Mouse (Mus musculus): Measurements from ENCODE around the gene 2310022A10Rik. TPM values are rescaled to one million over a fixed set of nuclear protein-coding genes. Genes with fewer than 3 reads are reported as not detected.

2310022A10Rik gene
- polyA plus RNA-seq, 1 experiment from 2014 or later: 22.4 TPM

DNA sequence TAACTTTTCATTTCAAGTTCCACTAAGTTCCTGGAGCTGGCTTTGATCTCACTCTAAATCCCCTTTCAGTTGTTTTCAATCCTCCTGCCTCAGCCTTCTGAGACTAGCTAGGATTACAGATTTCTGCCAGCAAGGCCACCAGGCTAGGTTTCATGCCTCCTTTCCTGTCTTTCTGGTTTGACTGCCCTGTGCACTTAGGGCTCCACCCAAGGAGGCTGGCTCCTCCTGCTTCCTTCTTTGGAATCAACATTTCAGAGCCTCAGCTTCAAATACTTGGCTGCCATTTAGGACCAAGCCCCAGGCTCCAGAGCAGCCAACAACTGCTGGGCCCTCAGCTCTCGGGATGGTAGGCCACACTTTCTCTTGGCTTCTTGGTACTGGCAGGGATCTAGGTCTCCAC lies 32.4 kb upstream of the 2310022A10Rik start:
- H3K27ac ChIP-seq (ENCODE audit: low read depth, low read length): no peak overlapping the region
- no peaks in the 10 kb centered on the region for H3K9me3 ChIP-seq (ENCODE audit: control insufficient read depth, low read length)
- 91% methylated on average over 1 of the region's 1 CpGs for WGBS
- ATAC-seq (ENCODE audit: low FRiP score) (no peak), DNase-seq (ENCODE audit: low spot score) (no peak)
- no peaks in the 10 kb centered on the region for H3K36me3 ChIP-seq (ENCODE audit: control insufficient read depth, insufficient read depth, low read length)
- H3K9ac ChIP-seq (ENCODE audit: low read depth, low read length): no peak overlapping the region
- H3K4me1 ChIP-seq (replicated peaks; ENCODE audit: control insufficient read depth, insufficient read depth, low read length): no peaks in the 10 kb centered on the region
- H3K4me3 ChIP-seq (ENCODE audit: low read depth, low read length): no peak overlapping the region
- no peaks in the 10 kb centered on the region for H3K27me3 ChIP-seq (ENCODE audit: control insufficient read depth, insufficient read depth, low read length)
- H3K4me2 ChIP-seq (replicated peaks; ENCODE audit: low read depth, low read length): no peak overlapping the region

DNA sequence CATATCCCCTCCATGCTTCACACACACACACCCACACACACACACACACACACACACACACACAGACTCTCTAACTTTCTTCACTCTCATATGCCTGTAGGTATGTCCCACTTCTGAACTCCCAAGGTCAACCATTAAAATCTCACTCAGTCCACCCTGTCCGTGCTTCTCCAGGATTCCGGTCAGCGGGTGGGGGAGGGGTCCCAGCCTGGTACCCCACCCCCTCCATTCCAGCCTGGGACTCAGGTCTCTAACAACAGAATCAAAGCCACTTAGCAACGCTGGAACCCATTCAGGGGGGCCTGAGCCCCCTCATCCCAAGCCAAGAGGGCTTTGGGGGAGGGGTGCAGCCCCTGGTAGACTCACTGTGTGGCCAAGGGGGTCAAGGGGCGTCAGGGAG lies 30.1 kb upstream of the 2310022A10Rik start, which contains the start of gene Hipk4:
Gene Hipk4 (plus strand): TSS at position 301 of the 400 bp plus-strand sequence.
- H3K4me3 ChIP-seq (ENCODE audit: low read depth, low read length): no peak within 1 kb of the TSS
- no peak within 1 kb of the TSS for H3K4me2 ChIP-seq (replicated peaks; ENCODE audit: low read depth, low read length)
- no peak within 1 kb of the TSS for H3K27ac ChIP-seq (ENCODE audit: low read depth, low read length)
- H3K9me3 ChIP-seq (ENCODE audit: control insufficient read depth, low read length): no peaks in the 10 kb centered on the region
- no peak for DNase-seq (ENCODE audit: low spot score)
- no peaks in the 10 kb centered on the region for H3K4me1 ChIP-seq (replicated peaks; ENCODE audit: control insufficient read depth, insufficient read depth, low read length)
- no peaks in the 10 kb centered on the region for H3K36me3 ChIP-seq (ENCODE audit: control insufficient read depth, insufficient read depth, low read length)
- no peak for ATAC-seq (ENCODE audit: low FRiP score)
- H3K27me3 ChIP-seq (ENCODE audit: control insufficient read depth, insufficient read depth, low read length): no peaks in the 10 kb centered on the region
- H3K9ac ChIP-seq (ENCODE audit: low read depth, low read length): no peak within 1 kb of the TSS
- WGBS: 66% methylated on average over 5 of the region's 5 CpGs

DNA sequence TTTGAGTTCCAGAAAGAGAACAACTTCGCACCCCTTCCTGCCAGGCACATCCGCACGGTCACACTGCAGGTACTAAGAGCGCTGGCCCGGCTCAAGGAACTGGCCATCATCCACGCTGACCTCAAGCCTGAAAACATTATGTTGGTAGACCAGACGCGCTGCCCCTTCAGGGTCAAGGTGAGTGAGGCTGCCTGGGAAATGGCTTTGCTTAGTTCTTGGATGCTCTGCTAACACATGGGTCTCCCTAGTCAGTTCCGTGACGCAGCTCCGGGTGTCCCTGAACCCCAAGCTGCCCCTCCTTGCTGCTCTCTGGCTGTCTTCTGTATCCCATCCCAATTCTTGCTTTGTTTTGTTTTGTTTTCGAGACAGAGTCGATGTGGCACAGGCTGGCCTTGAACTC lies 29.2 kb upstream of the 2310022A10Rik start:
- no peak for DNase-seq (ENCODE audit: low spot score)
- Histone ChIP-seq H3K36me3 (ENCODE audit: control insufficient read depth, insufficient read depth, low read length) (no peaks in the 10 kb centered on the region), H3K9ac (ENCODE audit: low read depth, low read length) (no peak overlapping the region), H3K4me1 (replicated peaks; ENCODE audit: control insufficient read depth, insufficient read depth, low read length) (no peaks in the 10 kb centered on the region), H3K4me2 (replicated peaks; ENCODE audit: low read depth, low read length) (no peak overlapping the region), H3K27ac (ENCODE audit: low read depth, low read length) (no peak overlapping the region), H3K27me3 (ENCODE audit: control insufficient read depth, insufficient read depth, low read length) (no peaks in the 10 kb centered on the region), H3K4me3 (ENCODE audit: low read depth, low read length) (no peak overlapping the region), H3K9me3 (ENCODE audit: control insufficient read depth, low read length) (no peaks in the 10 kb centered on the region)
- 94% methylated on average over 13 of the region's 13 CpGs for WGBS
- ATAC-seq (ENCODE audit: low FRiP score): no peak

DNA sequence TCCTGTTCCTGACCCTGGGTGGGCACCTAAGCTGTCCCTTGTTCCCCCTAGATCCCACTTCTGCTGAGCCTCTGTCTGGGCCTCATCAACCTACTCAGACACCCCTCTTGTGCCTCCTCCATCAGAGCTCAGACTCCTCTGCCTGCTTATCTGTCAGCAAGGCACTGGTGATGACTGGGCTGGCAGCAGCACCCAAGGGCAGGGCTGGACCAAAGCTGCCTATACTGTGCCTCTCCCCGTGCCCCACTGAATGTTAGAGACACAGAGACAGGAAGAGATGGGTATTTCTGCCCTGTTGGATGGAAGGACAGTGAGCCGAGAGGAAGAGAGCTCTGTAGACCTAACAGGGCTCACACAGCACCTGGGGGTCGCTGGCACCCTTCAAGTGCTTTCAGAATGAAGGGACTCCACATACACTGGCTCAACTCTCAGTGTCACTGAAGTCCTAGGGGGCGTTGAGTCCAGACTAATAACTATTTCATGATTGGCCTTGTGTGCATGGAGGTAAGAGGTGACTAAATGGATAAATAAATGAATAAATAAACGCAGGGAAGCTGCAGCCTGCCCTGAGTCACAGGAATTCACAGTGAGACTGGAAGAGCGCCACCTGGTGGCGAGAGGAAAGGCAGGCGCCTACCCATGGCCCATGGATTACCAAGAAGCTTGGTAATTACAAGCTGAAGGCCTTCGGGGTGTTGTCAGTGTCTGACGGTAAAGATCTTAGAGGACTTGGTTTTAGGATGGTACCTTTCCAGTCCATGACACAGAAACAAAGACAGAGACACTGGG lies 26.8 kb upstream of the 2310022A10Rik start:
- Histone ChIP-seq H3K27ac (ENCODE audit: low read depth, low read length) (no peak overlapping the region), H3K27me3 (ENCODE audit: control insufficient read depth, insufficient read depth, low read length) (no peaks in the 10 kb centered on the region), H3K4me1 (replicated peaks; ENCODE audit: control insufficient read depth, insufficient read depth, low read length) (no peaks in the 10 kb centered on the region), H3K4me2 (replicated peaks; ENCODE audit: low read depth, low read length) (no peak overlapping the region), H3K36me3 (ENCODE audit: control insufficient read depth, insufficient read depth, low read length) (no peaks in the 10 kb centered on the region), H3K9ac (ENCODE audit: low read depth, low read length) (no peak overlapping the region), H3K9me3 (ENCODE audit: control insufficient read depth, low read length) (no peaks in the 10 kb centered on the region), H3K4me3 (ENCODE audit: low read depth, low read length) (no peak overlapping the region)
- 31% methylated on average over 10 of the region's 10 CpGs for WGBS
- ATAC-seq (ENCODE audit: low FRiP score): peak; percentile 72; the same call in 1 of the 2 replicates
- peak; percentile 92 for DNase-seq (ENCODE audit: low spot score)

DNA sequence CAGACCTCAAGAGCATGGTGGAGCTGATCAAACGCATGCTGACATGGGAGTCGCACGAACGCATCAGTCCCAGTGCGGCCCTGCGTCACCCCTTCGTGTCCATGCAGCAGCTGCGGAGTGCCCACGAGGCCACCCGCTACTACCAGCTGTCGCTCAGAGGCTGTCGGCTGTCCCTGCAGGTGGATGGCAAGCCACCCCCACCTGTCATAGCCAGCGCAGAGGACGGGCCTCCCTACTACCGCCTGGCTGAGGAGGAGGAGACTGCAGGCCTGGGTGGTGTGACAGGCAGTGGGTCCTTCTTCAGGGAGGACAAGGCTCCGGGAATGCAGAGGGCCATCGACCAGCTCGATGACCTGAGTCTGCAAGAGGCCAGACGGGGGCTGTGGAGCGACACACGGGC lies 24.0 kb upstream of the 2310022A10Rik start:
- DNase-seq (ENCODE audit: low spot score) (no peak), ATAC-seq (ENCODE audit: low FRiP score) (no peak)
- Histone ChIP-seq H3K27ac (ENCODE audit: low read depth, low read length) (no peak overlapping the region), H3K27me3 (ENCODE audit: control insufficient read depth, insufficient read depth, low read length) (no peaks in the 10 kb centered on the region), H3K4me1 (replicated peaks; ENCODE audit: control insufficient read depth, insufficient read depth, low read length) (no peaks in the 10 kb centered on the region), H3K4me3 (ENCODE audit: low read depth, low read length) (no peak overlapping the region), H3K9ac (ENCODE audit: low read depth, low read length) (no peak overlapping the region), H3K9me3 (ENCODE audit: control insufficient read depth, low read length) (no peaks in the 10 kb centered on the region), H3K4me2 (replicated peaks; ENCODE audit: low read depth, low read length) (no peak overlapping the region), H3K36me3 (ENCODE audit: control insufficient read depth, insufficient read depth, low read length) (no peaks in the 10 kb centered on the region)
- WGBS: 81% methylated on average over 21 of the region's 21 CpGs

DNA sequence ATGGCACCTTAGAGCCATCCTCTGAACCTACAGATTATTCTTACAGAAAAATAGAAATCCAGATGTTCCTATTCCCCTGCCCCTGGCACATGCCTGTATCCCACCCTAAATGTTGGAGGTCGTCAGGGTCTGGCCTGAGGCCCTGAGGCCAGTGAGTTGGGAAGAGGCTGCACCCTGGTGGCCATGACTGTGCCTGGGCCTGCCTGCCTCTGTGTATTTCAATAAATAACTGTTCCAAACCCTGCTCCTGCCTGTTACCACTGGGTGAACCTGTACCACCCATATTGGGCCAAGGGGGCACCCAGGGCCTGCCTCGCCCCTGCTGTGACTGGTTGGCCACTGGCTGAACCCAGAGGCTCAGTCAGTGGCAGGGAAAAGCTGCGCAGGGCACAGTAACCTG lies 22.1 kb upstream of the 2310022A10Rik start:
- WGBS: 77% methylated on average over 3 of the region's 3 CpGs
- ATAC-seq (ENCODE audit: low FRiP score) (no peak), DNase-seq (ENCODE audit: low spot score) (no peak)
- H3K4me1 ChIP-seq (replicated peaks; ENCODE audit: control insufficient read depth, insufficient read depth, low read length): no peaks in the 10 kb centered on the region
- no peaks in the 10 kb centered on the region for H3K9me3 ChIP-seq (ENCODE audit: control insufficient read depth, low read length)
- no peaks in the 10 kb centered on the region for H3K27me3 ChIP-seq (ENCODE audit: control insufficient read depth, insufficient read depth, low read length)
- no peak overlapping the region for H3K9ac ChIP-seq (ENCODE audit: low read depth, low read length)
- no peak overlapping the region for H3K4me3 ChIP-seq (ENCODE audit: low read depth, low read length)
- no peak overlapping the region for H3K4me2 ChIP-seq (replicated peaks; ENCODE audit: low read depth, low read length)
- H3K27ac ChIP-seq (ENCODE audit: low read depth, low read length): no peak overlapping the region
- H3K36me3 ChIP-seq (ENCODE audit: control insufficient read depth, insufficient read depth, low read length): no peaks in the 10 kb centered on the region

DNA sequence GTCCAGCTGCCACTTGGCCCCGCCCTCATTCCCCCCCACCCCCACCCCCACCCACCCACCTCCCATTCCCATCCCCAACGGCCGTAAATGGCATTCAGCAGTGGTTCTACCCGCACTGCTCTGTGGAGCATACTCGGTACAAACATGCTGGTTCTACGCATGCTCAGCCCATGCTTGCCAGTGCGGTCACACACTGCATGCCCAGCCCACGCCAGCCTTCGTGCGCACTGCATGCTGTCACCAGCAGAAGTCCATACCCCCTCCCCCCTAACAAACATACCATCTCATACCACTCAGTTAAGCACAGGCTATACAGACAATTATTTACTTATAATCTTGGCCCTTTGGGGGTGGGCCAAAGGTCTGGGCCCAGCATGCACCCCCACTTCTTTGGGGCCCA lies 21.3 kb upstream of the 2310022A10Rik start:
- ATAC-seq (ENCODE audit: low FRiP score) (no peak), DNase-seq (ENCODE audit: low spot score) (no peak)
- peaks cover 4% of the 10 kb centered on the region; the same call in 1 of the 2 replicates for H3K36me3 ChIP-seq (ENCODE audit: control insufficient read depth, insufficient read depth, low read length)
- no peak overlapping the region for H3K9ac ChIP-seq (ENCODE audit: low read depth, low read length)
- H3K27ac ChIP-seq (ENCODE audit: low read depth, low read length): no peak overlapping the region
- no peak overlapping the region for H3K4me3 ChIP-seq (ENCODE audit: low read depth, low read length)
- WGBS: 81% methylated on average over 8 of the region's 10 CpGs
- no peaks in the 10 kb centered on the region for H3K4me1 ChIP-seq (replicated peaks; ENCODE audit: control insufficient read depth, insufficient read depth, low read length)
- H3K4me2 ChIP-seq (replicated peaks; ENCODE audit: low read depth, low read length): no peak overlapping the region
- no peaks in the 10 kb centered on the region for H3K27me3 ChIP-seq (ENCODE audit: control insufficient read depth, insufficient read depth, low read length)
- H3K9me3 ChIP-seq (ENCODE audit: control insufficient read depth, low read length): no peaks in the 10 kb centered on the region

DNA sequence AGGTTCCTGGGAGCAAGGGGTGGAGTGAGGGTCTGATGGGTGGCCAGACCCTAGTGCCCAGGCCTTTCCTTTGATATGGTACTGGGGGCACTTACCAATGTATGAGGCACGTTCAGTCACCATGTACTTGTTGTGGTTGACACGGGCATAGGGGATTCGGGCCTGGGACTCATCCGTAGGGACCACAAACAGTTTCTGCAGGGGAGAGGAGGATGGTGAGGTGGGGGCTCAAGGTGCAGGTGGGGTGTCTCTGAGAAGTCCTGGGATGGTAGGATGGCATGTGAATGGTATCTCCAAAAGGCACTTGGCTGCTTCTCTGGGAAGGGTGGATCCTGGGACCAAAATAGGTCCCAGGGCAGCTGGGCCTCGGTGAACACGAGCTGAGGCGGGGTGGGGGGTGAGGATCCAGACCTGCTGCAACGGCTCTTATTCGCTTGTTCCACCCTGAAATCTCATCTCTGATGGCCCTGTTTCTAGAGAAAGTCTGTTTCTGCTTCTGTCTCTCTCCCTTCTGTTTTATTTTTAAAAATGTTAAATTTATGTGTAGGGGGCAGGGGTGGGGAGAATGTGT lies 20.5 kb upstream of the 2310022A10Rik start:
- WGBS: 97% methylated on average over 9 of the region's 9 CpGs
- Histone ChIP-seq H3K27ac (ENCODE audit: low read depth, low read length) (no peak overlapping the region), H3K9ac (ENCODE audit: low read depth, low read length) (no peak overlapping the region), H3K9me3 (ENCODE audit: control insufficient read depth, low read length) (no peaks in the 10 kb centered on the region), H3K4me1 (replicated peaks; ENCODE audit: control insufficient read depth, insufficient read depth, low read length) (no peaks in the 10 kb centered on the region), H3K4me2 (replicated peaks; ENCODE audit: low read depth, low read length) (no peak overlapping the region), H3K27me3 (ENCODE audit: control insufficient read depth, insufficient read depth, low read length) (no peaks in the 10 kb centered on the region), H3K4me3 (ENCODE audit: low read depth, low read length) (no peak overlapping the region), H3K36me3 (ENCODE audit: control insufficient read depth, insufficient read depth, low read length) (peaks cover 4% of the 10 kb centered on the region; the same call in 1 of the 2 replicates)
- no peak for DNase-seq (ENCODE audit: low spot score)
- ATAC-seq (ENCODE audit: low FRiP score): no peak

DNA sequence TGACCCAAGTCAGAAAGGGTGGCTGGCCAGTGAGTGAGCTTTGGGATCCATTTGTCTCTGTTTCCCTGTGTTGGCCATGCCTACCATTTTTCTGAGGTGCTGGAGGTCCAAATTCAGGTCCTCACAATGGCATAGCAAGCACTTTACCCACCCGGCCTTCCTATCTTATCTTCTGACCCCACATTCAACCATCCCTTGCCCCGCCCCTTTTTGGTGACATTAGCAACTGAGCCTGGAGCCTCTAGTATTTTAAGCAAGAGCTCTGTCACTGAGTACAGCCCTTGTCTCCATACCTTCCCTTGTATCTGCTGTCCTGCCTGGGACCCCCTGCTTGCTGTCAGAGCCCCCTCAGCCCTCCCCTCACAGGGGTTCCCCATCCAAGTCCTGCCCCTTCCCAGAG lies 17.6 kb upstream of the 2310022A10Rik start:
- H3K4me3 ChIP-seq (ENCODE audit: low read depth, low read length): no peak overlapping the region
- ATAC-seq (ENCODE audit: low FRiP score) (no peak), DNase-seq (ENCODE audit: low spot score) (no peak)
- H3K27ac ChIP-seq (ENCODE audit: low read depth, low read length): no peak overlapping the region
- peaks cover 4% of the 10 kb centered on the region; the same call in 1 of the 2 replicates for H3K36me3 ChIP-seq (ENCODE audit: control insufficient read depth, insufficient read depth, low read length)
- 79% methylated on average over 2 of the region's 2 CpGs for whole genome bisulfite sequencing
- no peaks in the 10 kb centered on the region for H3K9me3 ChIP-seq (ENCODE audit: control insufficient read depth, low read length)
- no peaks in the 10 kb centered on the region for H3K4me1 ChIP-seq (replicated peaks; ENCODE audit: control insufficient read depth, insufficient read depth, low read length)
- no peaks in the 10 kb centered on the region for H3K27me3 ChIP-seq (ENCODE audit: control insufficient read depth, insufficient read depth, low read length)
- no peak overlapping the region for H3K9ac ChIP-seq (ENCODE audit: low read depth, low read length)
- H3K4me2 ChIP-seq (replicated peaks; ENCODE audit: low read depth, low read length): no peak overlapping the region
